Mouse (Mus musculus) liver, embryonic 14.5 days (tissue): ENCODE data around the gene Gale. TPM values are rescaled to one million over a fixed set of nuclear protein-coding genes. Genes with fewer than 3 reads are reported as not detected.

Experiments used
- ATAC-seq: fragments of 200-750 bp; cut with Nextera tagmentation; 2 replicates; pipeline ENCODE4 v1.8.0; 2017; ENCODE audit warnings: moderate number of reproducible peaks, mild to moderate bottlenecking, moderate library complexity; ENCODE audit not compliant: insufficient read depth
- DNase-seq, 3 experiments: peaks; one replicate each; pipeline ENCODE4 v3.0.0-alpha.2; 2012 to 2013; ENCODE audit warnings: low read depth in 3 of 3, low spot score in 3 of 3
- H3K27ac ChIP-seq: fragments of 300-500 bp; sonication (generic); 2 replicates; pipeline ENCODE4 v1.5.1; 2014; ENCODE audit warnings: moderate library complexity, mild to moderate bottlenecking, control low read depth, inconsistent platforms
- H3K27me3 ChIP-seq: fragments of 300-500 bp; sonication (generic); 2 replicates; pipeline ENCODE4 v1.6.1; 2014; ENCODE audit warnings: mild to moderate bottlenecking, low read length, moderate library complexity; ENCODE audit not compliant: control insufficient read depth, insufficient read depth
- H3K36me3 ChIP-seq: fragments of 300-500 bp; sonication (generic); replicated peaks from 2 replicates; pipeline ENCODE4 v1.6.1; 2014; ENCODE audit warnings: low read depth; ENCODE audit not compliant: control insufficient read depth, insufficient read depth
- H3K4me1 ChIP-seq, 2 experiments: fragments of 200-500 bp in 1 of 2; fragments of 300-500 bp in 1 of 2; sonication (generic) in 1 of 2; replicated peaks; 2 replicates each; pipeline ENCODE4 v1.6.1; 2012 to 2014; ENCODE audit warnings: antibody characterized with exemption in 1 of 2, inconsistent platforms in 1 of 2, low read length in 1 of 2; ENCODE audit not compliant: control insufficient read depth in 2 of 2, insufficient read depth in 2 of 2
- H3K4me2 ChIP-seq: fragments of 300-500 bp; sonication (generic); 2 replicates; pipeline ENCODE4 v1.6.1; 2014; ENCODE audit warnings: low read depth, mild to moderate bottlenecking, control low read depth, moderate library complexity
- H3K4me3 ChIP-seq, 2 experiments: fragments of 200-500 bp in 1 of 2; fragments of 300-500 bp in 1 of 2; sonication (generic) in 1 of 2; 2 replicates each; pipeline ENCODE4 v1.5.1; 2012 to 2014; ENCODE audit warnings: low read depth in 2 of 2, low read length in 2 of 2, mild to moderate bottlenecking in 2 of 2, control low read depth in 1 of 2, inconsistent platforms in 1 of 2, moderate library complexity in 1 of 2; ENCODE audit not compliant: insufficient read depth in 1 of 2
- H3K9ac ChIP-seq: fragments of 300-500 bp; sonication (generic); replicated peaks from 2 replicates; pipeline ENCODE4 v1.6.1; 2014; ENCODE audit warnings: mild to moderate bottlenecking, control low read depth, moderate library complexity
- H3K9me3 ChIP-seq: fragments of 300-500 bp; sonication (generic); 2 replicates; pipeline ENCODE4 v1.6.1; 2016; ENCODE audit warnings: low read length, mixed read lengths; ENCODE audit not compliant: control insufficient read depth
- CTCF ChIP-seq: IDR thresholded peaks from 2 replicates; pipeline ENCODE4 v1.5.1; 2016; ENCODE audit warnings: antibody characterized with exemption, low read depth, control low read depth
- EP300 ChIP-seq: IDR thresholded peaks from 2 replicates; pipeline ENCODE4 v1.6.1; 2016; ENCODE audit warnings: antibody characterized with exemption, low read depth
- WGBS: fragments of 180-500 bp; shearing (Covaris S2); extraction: QIAGEN DNeasy Blood & Tissue Kit; methylation state at CpG from one replicate; pipeline ENCODE4 v1.1.7; 2014; ENCODE audit not compliant: insufficient replicate concordance; 5-methylcytosine and 5-hydroxymethylcytosine counted together
- polyA plus RNA-seq, 2 experiments: library from polyadenylated mRNA; depleted of rRNA in 1 of 2; stranded (reverse) in 1 of 2; unstranded in 1 of 2; fragments of >200 nt; fragmentation: Nextera tagmentation in 1 of 2; extraction: Ambion mirVana in 1 of 2; gene quantifications; 2 replicates each; pipeline versions ENCODE4 v1.2.1 to v1.2.3; 2012 to 2014

Gene Gale
- polyA plus RNA-seq, 2 experiments = 22.8 to 38.0 TPM

GRCm38 (mm10) chr4:135981524-135982063, 18.1 kb downstream of the Gale start:
- no peak overlapping the region for H3K27ac ChIP-seq
- H3K9ac ChIP-seq = no peak overlapping the region
- DNase-seq = no peak
- peaks cover 62% of the 10 kb centered on the region for H3K36me3 ChIP-seq
- no peak for TF ChIP-seq EP300
- TF ChIP-seq CTCF = no peak
- no peaks in the 10 kb centered on the region for H3K27me3 ChIP-seq
- WGBS = 76% methylated on average over 7 of the region's 7 CpGs
- no peak overlapping the region for H3K4me2 ChIP-seq
- peaks cover 17 to 20% of the 10 kb centered on the region in 2 experiments for H3K4me1 ChIP-seq
- no peak overlapping the region for H3K4me3 ChIP-seq
- no peak for ATAC-seq
- H3K9me3 ChIP-seq = no peaks in the 10 kb centered on the region

GRCm38 (mm10) chr4:135984556-135984955, 21.0 kb downstream of the Gale start:
- Histone ChIP-seq H3K36me3 (peaks cover 40% of the 10 kb centered on the region), H3K9me3 (no peaks in the 10 kb centered on the region), H3K27ac (peak overlapping the region; percentile 90), H3K27me3 (no peaks in the 10 kb centered on the region), H3K4me3 (peak overlapping the region; percentile 47 to 99), H3K4me1 (peaks cover 22 to 26% of the 10 kb centered on the region in 2 experiments), H3K9ac (peak overlapping the region; percentile 70), H3K4me2 (peak overlapping the region; percentile 91)
- TF ChIP-seq CTCF (no peak), EP300 (no peak)
- no peak for DNase-seq
- WGBS = 79% methylated on average over 5 of the region's 5 CpGs
- no peak for ATAC-seq

- WGBS = 32% methylated on average over 5 of the region's 5 CpGs
- ATAC-seq = peak; percentile 80
- Histone ChIP-seq H3K4me3 (peak overlapping the region; percentile 53 to 99), H3K4me1 (peaks cover 22 to 26% of the 10 kb centered on the region in 2 experiments), H3K4me2 (peak overlapping the region; percentile 91), H3K9ac (peak overlapping the region; percentile 100), H3K36me3 (peaks cover 40% of the 10 kb centered on the region), H3K27me3 (no peaks in the 10 kb centered on the region), H3K9me3 (no peaks in the 10 kb centered on the region), H3K27ac (peak overlapping the region; percentile 90)
- DNase-seq = peak; percentile 88 to 92 (median 90)
- TF ChIP-seq CTCF = no peak
- peak; percentile 75 for TF ChIP-seq EP300
These were observed 21.7 kb downstream of the Gale start for GRCm38 (mm10) chr4:135985193-135985592.

GRCm38 (mm10) chr4:135985769-135986168, 22.2 kb downstream of the Gale start:
- Histone ChIP-seq H3K27me3 (no peaks in the 10 kb centered on the region), H3K4me1 (peaks cover 22 to 26% of the 10 kb centered on the region in 2 experiments), H3K4me3 (peak overlapping the region; percentile 89 to 99), H3K9ac (peak overlapping the region; percentile 100), H3K4me2 (peak overlapping the region; percentile 91), H3K9me3 (no peaks in the 10 kb centered on the region), H3K27ac (peak overlapping the region; percentile 90), H3K36me3 (peaks cover 37% of the 10 kb centered on the region)
- no peak for DNase-seq
- TF ChIP-seq CTCF = no peak
- ATAC-seq = no peak
- 79% methylated on average over 7 of the region's 7 CpGs for WGBS

GRCm38 (mm10) chr4:135986301-135986942, 22.9 kb downstream of the Gale start:
- no peaks in the 10 kb centered on the region for H3K27me3 ChIP-seq
- H3K9ac ChIP-seq = peak overlapping the region; percentile 100
- ATAC-seq = 0 out of 2 replicates have a peak, but pooled peaks have one; percentile 5
- no peaks in the 10 kb centered on the region for H3K9me3 ChIP-seq
- H3K4me2 ChIP-seq = peak overlapping the region; percentile 91
- TF ChIP-seq EP300 (no peak), CTCF (no peak)
- 8% methylated on average over 23 of the region's 23 CpGs for WGBS
- no peak for DNase-seq
- peaks cover 24 to 26% of the 10 kb centered on the region in 2 experiments for H3K4me1 ChIP-seq
- H3K36me3 ChIP-seq = peaks cover 33% of the 10 kb centered on the region
- H3K27ac ChIP-seq = peak overlapping the region; percentile 90
- peak overlapping the region; percentile 89 to 99 for H3K4me3 ChIP-seq
